Mouse (Mus musculus) ovary, postnatal 14 days (tissue): ENCODE data around the gene Ogn.

Experiments used
- DNase-seq: peaks from one replicate; pipeline ENCODE4 v3.0.0; 2022; ENCODE audit warnings: low spot score

Gene Ogn

DNA sequence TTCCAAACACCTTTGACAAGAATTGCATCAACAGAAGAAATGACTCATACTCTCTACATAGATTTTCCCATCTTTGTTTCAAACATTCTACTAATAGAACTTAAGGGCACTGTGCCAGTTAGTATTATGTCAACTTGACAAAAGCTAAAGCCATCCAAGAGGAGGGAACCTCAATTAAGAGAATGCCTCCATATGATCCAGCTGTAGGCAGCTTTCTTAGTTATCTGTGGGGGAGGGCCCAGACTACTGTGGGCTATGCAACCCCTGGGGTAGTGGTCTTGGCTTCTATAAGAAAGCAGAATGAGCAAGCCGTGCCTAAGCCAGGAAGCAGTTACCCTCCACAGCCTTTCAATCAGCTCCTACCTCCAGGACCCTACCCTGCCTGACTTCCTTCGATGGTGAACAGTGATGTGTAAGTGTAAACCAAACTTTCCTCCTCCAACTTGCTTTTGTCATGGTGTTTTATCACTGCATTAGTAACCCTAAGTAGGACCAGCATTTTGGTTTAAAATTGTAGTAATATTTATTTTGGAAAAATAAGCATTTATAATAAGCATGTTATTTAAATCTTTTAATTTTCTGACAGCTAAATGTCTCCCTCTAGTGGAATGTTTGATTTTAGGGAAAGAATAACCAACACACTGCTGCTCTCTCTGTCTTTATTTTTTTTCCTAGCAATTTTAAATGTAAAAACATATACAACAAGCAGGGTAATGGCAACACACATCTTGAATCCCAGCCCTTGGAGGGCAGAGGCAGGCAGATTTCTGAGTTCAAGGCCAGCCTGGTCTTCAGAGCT, 37.1 kb downstream of the Ogn start:
- DNase-seq = no peak

DNA sequence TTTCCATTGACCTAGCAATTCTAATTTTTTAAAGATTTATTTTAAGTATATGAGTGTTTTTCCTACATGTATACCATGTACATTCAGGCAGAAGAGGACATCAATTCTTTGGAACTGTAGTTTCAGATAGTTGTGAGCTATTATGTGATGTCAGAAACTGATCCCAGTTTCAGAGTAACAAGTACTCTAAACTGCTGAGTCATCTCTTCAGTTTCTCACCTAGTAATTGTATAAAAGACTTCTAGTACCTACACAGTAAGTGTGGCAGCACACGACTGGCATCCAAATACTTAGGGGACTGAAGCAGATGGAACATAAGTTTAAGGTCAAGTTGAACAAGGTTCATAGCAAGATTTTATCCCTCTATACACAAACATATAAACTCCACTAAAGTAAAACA, 38.2 kb downstream of the Ogn start:
- DNase-seq = no peak

DNA sequence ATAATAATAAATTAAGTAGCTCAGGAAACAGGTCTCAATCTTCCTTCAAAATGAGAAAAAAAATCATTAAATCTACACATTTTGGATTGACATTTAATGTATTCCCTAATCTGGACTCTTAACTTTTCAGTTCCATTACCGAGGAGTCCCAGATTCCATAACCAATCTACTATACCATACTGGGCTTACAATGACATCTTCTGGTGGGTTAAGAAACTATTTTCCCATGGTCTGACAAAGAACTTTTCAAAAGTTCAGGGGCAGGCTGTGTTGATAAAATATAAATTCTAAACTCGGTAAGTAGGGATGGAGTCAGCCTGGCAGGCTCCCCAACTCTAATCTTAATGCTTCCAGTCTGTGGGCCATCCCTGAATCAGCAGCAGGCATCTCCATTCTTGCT, 43.3 kb downstream of the Ogn start:
- DNase-seq = no peak

DNA sequence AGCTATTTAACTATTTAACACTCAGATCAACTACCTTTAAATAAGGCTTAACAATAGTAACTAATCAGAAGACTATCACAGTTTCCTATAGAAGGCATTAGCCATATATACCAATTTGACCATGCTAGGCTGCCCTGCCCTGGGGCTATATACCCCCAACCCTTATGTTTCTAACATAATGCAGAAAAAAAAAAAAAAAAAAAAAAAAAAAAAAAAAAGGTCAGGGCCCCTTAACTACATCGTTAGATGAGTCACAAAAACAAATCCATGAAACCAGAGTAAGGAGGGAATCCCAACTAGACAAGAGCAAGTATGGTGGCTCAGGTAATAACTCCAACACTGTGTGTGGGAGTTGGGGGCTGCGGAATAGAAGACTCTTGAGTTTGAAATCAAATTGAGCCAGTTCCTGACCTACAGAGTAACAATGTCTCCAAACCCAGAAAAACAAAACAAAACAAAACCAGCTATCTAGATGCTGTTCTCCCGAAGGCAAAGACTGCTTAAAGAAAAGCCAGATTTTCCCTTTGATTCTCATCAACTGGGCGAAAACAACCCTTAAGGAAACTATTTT, 44.0 kb downstream of the Ogn start:
- no peak for DNase-seq

DNA sequence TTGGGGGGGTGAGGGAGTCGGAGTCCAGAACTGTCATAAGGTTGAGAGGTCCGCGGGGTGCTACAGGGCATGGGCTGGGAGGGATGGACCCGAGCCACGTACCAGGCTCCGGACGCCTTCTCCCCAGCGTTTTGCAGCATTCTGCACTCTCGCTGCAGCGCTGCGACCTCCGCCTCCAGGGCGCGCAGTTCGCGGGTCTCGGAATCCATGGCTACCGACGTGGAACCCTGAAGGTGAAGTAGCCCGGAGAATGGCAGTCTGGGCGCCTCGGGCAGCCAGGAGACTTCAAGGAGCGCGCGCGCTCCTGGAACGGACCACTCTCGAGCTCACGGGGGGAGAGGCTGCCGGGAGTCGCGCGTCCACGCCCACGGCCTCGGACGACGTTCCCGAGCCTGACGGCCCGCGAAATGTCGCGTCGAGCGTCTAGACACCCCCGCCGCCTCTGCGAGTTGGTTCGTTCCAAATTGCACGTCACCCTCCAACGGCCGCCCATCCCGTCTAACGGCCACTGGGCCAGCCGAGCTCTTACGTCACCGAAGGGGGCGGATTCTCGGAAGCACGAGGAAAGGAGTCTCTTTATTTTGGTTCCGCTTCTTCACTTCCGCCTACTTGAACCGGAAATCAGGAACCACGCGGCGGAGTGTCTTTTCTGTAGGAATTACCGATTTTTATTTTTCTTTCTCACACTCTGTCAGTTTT, 44.8 kb downstream of the Ogn start, which contains the start of the genes Cenpp and Nol8:
Gene Cenpp (minus strand): TSS at position 305 of the 699 bp plus-strand sequence.
Gene Nol8 (plus strand): TSS at position 598 of the 699 bp plus-strand sequence.
- peak; percentile 99 for DNase-seq

DNA sequence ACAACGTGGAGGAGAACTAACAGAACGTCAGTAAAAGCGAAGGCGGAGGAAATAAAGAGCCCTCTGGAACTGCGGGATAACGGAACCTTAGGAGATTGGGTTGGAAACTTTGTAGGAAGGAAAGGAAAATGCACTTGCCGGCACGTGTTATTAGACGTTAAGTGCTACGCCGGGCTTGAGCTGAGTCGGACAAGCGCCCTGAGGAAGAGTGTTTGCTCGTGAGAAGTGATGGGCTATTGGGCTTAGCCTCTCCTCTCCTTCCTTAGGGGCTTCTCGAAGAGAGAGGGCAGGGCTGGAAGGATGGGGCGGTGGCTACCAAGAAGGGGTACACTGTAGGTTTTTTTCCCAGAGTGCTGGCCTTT, 45.3 kb downstream of the Ogn start:
- DNase-seq = no peak
